Mouse (Mus musculus) intestine, embryonic 16.5 days (tissue): ENCODE measurements around the gene Stpg4. TPM values are rescaled to one million over a fixed set of nuclear protein-coding genes. Genes with fewer than 3 reads are reported as not detected.

Source experiments
- polyA plus RNA-seq: library from polyadenylated mRNA; unstranded; fragments of >200 nt; fragmentation: Nextera tagmentation; extraction: Ambion mirVana; gene quantifications from 2 replicates; pipeline ENCODE4 v1.2.1, GENCODE M21; 2015

Stpg4 gene
- polyA plus RNA-seq, 1 experiment from 2014 or later: not detected

Other genes starting within 250 kb of the Stpg4 start
- 150 and 184 TPM in 2 replicates for gene Mcfd2, start 161.8 kb downstream of the Stpg4 start, polyA plus RNA-seq
- gene Ttc7, start 144.9 kb downstream of the Stpg4 start, polyA plus RNA-seq: 21.7 and 27.1 TPM in 2 replicates
- gene Calm2, start 19.2 kb upstream of the Stpg4 start, polyA plus RNA-seq: 1,041 and 1,116 TPM in 2 replicates
- gene Epcam, start 208.2 kb upstream of the Stpg4 start, polyA plus RNA-seq: 1,152 and 1,162 TPM in 2 replicates
- 55.0 and 59.5 TPM in 2 replicates for gene Msh2, start 244.6 kb upstream of the Stpg4 start, polyA plus RNA-seq